Mouse (Mus musculus): ENCODE results near the gene Inha. TPM values are rescaled to one million over a fixed set of nuclear protein-coding genes. Genes with fewer than 3 reads are reported as not detected.
A peak's percentile ranks its signal among the peaks of the same experiment; 100 is the strongest.

Inha gene
- polyA plus RNA-seq (2011; ENCODE audit: insufficient read length, low read depth, missing spikeins), result 3.5 and 5.5 TPM in 2 replicates

DNA sequence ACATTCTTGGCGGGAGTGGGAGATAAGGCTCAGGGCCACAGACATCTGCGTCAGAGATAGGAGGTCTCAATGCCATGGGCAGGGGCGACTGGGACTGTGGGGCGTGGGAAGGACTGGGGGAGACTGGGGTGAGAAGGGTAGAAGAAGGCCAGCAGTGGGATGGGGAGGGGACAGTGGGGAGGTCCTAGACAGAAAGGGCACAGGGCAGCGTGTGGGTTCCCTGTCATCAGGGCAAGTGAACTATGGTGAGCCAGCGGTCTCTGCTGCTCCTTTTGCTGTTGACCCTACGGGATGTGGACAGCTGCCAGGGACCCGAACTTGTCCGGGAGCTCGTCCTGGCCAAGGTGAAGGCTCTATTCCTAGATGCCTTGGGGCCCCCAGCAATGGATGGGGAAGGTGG lies at the start of gene Inha:
Inha (plus strand) TSS at position 72 of the 400 bp plus-strand sequence.
- H3K4me3 ChIP-seq (ENCODE audit: insufficient read depth, low read length), result peak within 1 kb of the TSS; percentile 51
- TF ChIP-seq CTCF (IDR thresholded peaks at IDR 0.05; ENCODE audit: borderline replicate concordance, insufficient read depth, low read length) (no peak), POLR2A (IDR thresholded peaks at IDR 0.05; ENCODE audit: low read depth, low read length) (no peak)
- no peaks in the 10 kb centered on the region for H3K4me1 ChIP-seq (ENCODE audit: control insufficient read depth, insufficient read depth, low read length)
- peak within 1 kb of the TSS; percentile 47 for H3K27ac ChIP-seq (ENCODE audit: insufficient read depth, low read length)

DNA sequence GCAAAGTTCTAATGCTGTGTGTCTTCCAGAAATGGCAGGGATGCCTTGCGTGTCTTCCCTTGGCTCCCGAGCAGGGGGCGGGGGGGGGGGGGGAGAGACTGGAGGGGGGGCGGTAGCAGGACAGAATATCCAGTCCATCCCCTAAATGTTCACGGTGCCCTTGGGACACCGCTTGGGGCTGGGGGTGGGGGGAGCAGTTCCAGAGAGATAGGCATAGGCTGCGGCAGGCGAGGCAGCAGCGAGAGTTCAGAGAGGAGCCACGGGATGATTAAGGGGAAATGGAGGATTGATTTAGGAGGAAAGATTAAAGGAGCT lies 49.2 kb upstream of the Inha start:
- no peak overlapping the region for H3K27ac ChIP-seq (ENCODE audit: insufficient read depth, low read length)
- H3K4me3 ChIP-seq (ENCODE audit: insufficient read depth, low read length), result no peak overlapping the region
- no peaks in the 10 kb centered on the region for H3K4me1 ChIP-seq (ENCODE audit: control insufficient read depth, insufficient read depth, low read length)
- TF ChIP-seq CTCF (IDR thresholded peaks at IDR 0.05; ENCODE audit: borderline replicate concordance, insufficient read depth, low read length) (no peak), POLR2A (IDR thresholded peaks at IDR 0.05; ENCODE audit: low read depth, low read length) (no peak)

DNA sequence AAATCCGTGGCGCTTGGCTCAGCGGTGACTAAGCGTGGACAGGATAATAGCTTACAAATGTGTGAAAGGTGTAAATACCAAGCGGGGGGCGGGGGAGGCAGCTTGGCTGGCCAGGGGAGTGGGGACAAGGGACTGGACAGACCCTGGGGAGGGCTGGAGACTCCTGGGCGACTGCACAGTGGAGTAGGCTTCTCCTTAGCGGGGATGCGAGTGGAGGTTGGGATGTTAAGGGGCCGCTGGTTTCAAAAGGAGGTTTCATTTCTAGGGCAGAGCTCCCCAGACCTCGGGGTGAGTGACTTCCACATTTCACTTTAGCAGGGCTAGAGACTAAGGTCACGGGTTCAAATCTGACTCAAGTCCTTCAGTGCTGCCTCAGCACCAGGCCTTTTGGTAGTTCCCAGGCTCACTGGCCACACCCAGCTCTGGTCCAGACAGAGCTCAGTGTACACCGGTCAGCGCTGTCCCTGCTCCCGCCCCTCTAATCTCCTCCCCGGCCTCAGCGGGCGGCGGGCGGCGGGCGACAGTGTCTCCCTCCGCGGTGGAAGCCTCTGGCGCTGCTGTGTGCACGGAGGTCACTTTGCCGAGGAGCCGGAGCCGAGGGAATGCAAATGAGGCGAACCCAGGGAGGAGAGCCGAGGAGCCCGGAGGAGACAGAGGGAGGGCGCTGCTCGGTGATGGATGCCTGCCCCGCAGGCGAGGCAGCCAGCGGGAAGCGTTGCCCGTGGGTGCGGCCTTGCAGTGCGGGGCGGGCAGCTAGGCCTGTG lies 48.7 kb upstream of the Inha start:
- TF ChIP-seq POLR2A (IDR thresholded peaks at IDR 0.05; ENCODE audit: low read depth, low read length) (peak; percentile 16; the same call in 1 of the 2 replicates), CTCF (IDR thresholded peaks at IDR 0.05; ENCODE audit: borderline replicate concordance, insufficient read depth, low read length) (no peak)
- H3K4me1 ChIP-seq (ENCODE audit: control insufficient read depth, insufficient read depth, low read length), result no peaks in the 10 kb centered on the region
- peak overlapping the region; percentile 4 for H3K27ac ChIP-seq (ENCODE audit: insufficient read depth, low read length)
- H3K4me3 ChIP-seq (ENCODE audit: insufficient read depth, low read length), result no peak overlapping the region

DNA sequence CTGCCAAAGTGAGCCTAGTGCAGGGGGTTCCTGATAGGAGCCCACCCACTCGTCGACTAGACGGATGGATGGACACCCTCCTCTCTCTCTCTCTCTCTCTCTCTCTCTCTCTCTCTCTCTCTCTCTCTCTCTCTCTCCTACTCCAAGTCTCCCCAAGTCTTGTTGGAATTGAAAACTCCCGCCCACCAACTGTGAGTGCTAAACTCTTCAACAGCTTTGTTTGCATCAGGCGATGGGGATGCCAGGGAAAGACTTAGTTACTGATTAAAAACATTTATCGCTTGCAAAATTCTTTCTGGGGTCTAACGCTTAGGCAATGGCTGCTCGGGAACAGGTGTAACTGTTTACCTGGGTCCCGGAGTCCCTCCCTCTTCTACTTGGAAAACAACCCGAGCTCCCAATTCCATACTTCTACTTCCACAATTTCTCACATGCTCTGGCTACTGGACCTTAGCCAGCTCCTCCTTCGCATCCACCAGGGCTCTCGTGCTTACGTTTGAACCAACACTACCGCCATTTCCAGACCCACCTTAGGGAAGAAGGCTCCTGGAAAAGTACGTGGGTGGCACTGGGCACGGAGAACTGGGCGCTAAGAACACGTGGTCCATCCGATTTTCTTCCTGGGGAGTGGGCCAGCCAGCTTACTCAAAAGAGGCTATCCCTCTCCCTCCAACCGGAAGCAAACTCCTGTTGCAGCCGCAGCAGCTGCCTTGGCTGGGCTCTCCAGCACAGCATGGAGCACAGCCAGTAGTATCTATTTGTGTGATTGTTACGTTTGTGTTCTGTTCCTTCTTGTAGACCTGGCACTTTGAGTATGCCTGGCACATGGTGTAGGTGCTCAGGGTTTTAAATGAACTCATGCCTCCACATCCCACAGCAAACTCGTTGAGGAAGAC lies 47.8 kb upstream of the Inha start:
- Histone ChIP-seq H3K4me1 (ENCODE audit: control insufficient read depth, insufficient read depth, low read length) (no peaks in the 10 kb centered on the region), H3K27ac (ENCODE audit: insufficient read depth, low read length) (peak overlapping the region; percentile 4; the same call in 1 of the 2 replicates), H3K4me3 (ENCODE audit: insufficient read depth, low read length) (no peak overlapping the region)
- TF ChIP-seq POLR2A (IDR thresholded peaks at IDR 0.05; ENCODE audit: low read depth, low read length) (no peak), CTCF (IDR thresholded peaks at IDR 0.05; ENCODE audit: borderline replicate concordance, insufficient read depth, low read length) (no peak)

DNA sequence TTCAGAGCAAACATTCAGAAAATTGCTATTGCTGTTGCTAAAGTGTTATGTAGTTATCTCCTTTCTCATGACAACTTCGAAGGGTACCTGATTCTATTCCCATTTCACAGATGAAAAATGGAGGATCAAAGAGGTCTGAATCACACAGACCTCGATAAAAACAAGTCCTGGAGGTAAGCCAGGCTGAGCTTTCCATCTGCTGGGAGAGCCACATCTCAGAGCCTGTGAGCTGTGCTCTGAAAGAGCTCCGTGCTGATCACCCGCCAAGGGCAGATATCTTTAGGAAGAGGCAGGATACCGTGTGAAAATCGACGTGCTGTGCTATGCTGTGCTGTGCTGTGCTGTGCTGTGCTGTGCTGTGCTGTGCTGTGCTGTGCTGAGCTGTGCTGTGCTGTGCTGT lies 46.6 kb upstream of the Inha start:
- Histone ChIP-seq H3K27ac (ENCODE audit: insufficient read depth, low read length) (no peak overlapping the region), H3K4me1 (ENCODE audit: control insufficient read depth, insufficient read depth, low read length) (no peaks in the 10 kb centered on the region), H3K4me3 (ENCODE audit: insufficient read depth, low read length) (no peak overlapping the region)
- TF ChIP-seq CTCF (IDR thresholded peaks at IDR 0.05; ENCODE audit: borderline replicate concordance, insufficient read depth, low read length) (no peak), POLR2A (IDR thresholded peaks at IDR 0.05; ENCODE audit: low read depth, low read length) (no peak)

DNA sequence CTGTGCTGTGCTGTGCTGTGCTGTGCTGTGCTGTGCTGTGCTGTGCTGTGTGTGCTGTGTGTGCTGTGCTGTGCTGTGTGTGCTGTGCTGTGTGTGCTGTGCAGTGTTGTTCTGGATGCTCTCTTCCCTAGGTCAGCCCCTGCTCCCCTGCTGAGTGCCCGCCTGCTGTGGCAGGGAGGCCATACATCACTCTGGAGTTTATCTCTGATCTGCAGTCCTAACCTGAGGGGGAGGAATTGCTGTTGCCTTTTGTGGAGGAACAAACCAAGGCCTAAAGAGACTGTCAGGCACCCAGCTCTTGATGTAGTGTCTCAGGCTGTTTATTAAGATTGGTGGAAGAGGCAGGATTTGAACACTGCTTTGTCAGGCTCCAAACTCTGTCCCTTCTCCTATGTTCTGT lies 44.2 kb upstream of the Inha start:
- Histone ChIP-seq H3K4me1 (ENCODE audit: control insufficient read depth, insufficient read depth, low read length) (no peaks in the 10 kb centered on the region), H3K27ac (ENCODE audit: insufficient read depth, low read length) (no peak overlapping the region), H3K4me3 (ENCODE audit: insufficient read depth, low read length) (no peak overlapping the region)
- TF ChIP-seq CTCF (IDR thresholded peaks at IDR 0.05; ENCODE audit: borderline replicate concordance, insufficient read depth, low read length), result no peak
- no peak for TF ChIP-seq POLR2A (IDR thresholded peaks at IDR 0.05; ENCODE audit: low read depth, low read length)

DNA sequence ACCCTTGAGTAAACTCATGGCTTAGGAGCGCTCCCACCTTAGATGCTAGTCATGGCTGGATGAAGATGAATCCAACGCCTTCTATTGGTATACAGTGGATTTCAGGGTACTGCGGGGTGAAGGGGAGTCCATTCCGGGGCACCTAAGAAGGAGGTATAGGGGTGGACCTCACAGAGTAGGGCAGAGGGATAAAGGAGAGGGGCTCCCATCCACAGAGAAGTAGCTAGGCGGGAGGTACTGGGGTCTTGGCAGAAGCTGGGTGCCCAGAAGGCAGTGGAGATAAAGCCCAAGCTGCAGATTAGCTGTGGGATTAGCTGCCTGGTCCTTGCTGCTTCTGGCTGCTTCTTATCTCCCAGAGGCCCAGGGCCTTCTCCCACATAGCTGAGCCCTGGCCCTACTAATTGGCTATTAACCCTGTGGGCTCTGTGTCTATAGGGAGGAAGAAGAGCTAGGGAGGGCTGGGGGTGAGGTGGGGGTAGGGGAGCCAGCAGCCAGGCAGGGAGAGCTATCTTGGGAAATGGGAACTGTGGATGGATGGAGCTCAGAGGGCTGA lies 43.1 kb upstream of the Inha start:
- TF ChIP-seq POLR2A (IDR thresholded peaks at IDR 0.05; ENCODE audit: low read depth, low read length) (no peak), CTCF (IDR thresholded peaks at IDR 0.05; ENCODE audit: borderline replicate concordance, insufficient read depth, low read length) (no peak)
- H3K27ac ChIP-seq (ENCODE audit: insufficient read depth, low read length), result no peak overlapping the region
- no peaks in the 10 kb centered on the region for H3K4me1 ChIP-seq (ENCODE audit: control insufficient read depth, insufficient read depth, low read length)
- no peak overlapping the region for H3K4me3 ChIP-seq (ENCODE audit: insufficient read depth, low read length)

DNA sequence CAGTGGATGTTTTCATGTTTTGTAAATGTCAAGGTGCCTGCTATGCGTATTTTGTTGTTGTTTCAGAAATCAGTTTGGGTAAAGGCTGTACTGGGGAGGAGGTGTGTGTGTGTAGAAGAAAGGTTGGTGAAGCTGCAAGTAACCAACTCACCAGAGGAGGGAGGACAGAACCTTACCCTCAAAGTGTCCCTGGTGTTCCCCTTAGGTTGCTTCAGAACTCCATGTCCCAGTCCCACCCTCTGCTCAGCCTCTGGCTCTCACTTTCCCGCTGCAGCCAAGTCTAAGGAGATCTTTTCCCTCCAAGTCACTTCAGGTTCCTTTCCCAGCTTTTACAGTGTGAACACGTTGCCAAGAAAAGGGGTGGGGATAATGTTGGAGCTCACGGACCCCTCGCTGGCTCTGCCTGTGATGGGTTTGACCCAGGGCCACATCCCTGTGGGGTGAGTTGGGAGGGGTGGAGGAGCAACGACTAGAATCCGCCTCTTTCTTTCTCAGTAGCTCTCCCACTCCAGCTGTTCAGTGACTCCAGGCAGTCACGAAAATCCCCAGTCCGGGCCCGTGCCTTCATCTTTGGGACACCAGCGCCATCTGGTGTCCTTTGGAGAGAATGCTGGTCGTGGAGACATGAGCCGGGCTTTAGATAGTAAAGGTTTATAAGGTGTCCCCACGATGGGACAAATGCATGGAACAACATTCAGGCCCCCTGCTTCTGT lies 39.5 kb upstream of the Inha start:
- no peak for TF ChIP-seq POLR2A (IDR thresholded peaks at IDR 0.05; ENCODE audit: low read depth, low read length)
- peak; percentile 49; the same call in 1 of the 2 replicates for TF ChIP-seq CTCF (IDR thresholded peaks at IDR 0.05; ENCODE audit: borderline replicate concordance, insufficient read depth, low read length)
- no peak overlapping the region for H3K4me3 ChIP-seq (ENCODE audit: insufficient read depth, low read length)
- no peak overlapping the region for H3K27ac ChIP-seq (ENCODE audit: insufficient read depth, low read length)
- H3K4me1 ChIP-seq (ENCODE audit: control insufficient read depth, insufficient read depth, low read length), result no peaks in the 10 kb centered on the region

DNA sequence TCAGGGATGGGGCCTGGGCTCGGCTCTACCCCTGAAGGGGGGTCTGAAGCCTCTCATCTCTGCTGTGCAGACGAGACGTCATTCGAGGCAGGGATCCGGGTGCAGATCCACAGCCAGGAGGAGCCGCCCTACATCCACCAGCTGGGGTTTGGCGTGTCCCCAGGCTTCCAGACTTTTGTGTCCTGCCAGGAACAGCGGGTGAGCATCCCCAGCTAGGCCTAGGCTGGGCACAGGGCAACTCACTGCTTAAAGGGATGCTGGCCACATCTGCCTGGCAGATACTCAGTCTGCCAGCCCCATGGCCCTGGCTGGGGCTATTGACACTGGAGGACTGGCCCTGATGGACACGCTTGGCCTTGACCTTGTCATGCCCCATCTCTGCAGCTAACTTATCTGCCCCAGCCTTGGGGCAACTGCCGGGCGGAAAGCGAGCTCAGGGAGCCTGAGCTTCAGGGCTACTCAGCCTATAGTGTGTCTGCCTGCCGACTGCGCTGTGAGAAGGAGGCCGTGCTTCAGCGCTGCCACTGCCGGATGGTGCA lies 37.5 kb upstream of the Inha start:
- Histone ChIP-seq H3K27ac (ENCODE audit: insufficient read depth, low read length) (no peak overlapping the region), H3K4me3 (ENCODE audit: insufficient read depth, low read length) (no peak overlapping the region), H3K4me1 (ENCODE audit: control insufficient read depth, insufficient read depth, low read length) (no peaks in the 10 kb centered on the region)
- no peak for TF ChIP-seq POLR2A (IDR thresholded peaks at IDR 0.05; ENCODE audit: low read depth, low read length)
- TF ChIP-seq CTCF (IDR thresholded peaks at IDR 0.05; ENCODE audit: borderline replicate concordance, insufficient read depth, low read length), result no peak
